Mouse (Mus musculus) layer of hippocampus, adult 8-10 months (tissue): ENCODE results near the gene Fbln1. TPM values are rescaled to one million over a fixed set of nuclear protein-coding genes. Genes with fewer than 3 reads are reported as not detected.
A peak's percentile ranks its signal among the peaks of the same experiment; 100 is the strongest.

ENCODE experiments used
- DNase-seq, 2 experiments: peaks; one replicate each; pipeline ENCODE4 v3.0.0; 2022; ENCODE audit warnings: low spot score in 2 of 2
- total RNA-seq, 4 experiments: library from RNA; stranded (reverse); gene quantifications; 2 replicates each; pipeline ENCODE4 v1.2.4; 2022

Gene Fbln1
- total RNA-seq, 4 experiments from 2014 or later, result 13.0 to 19.7 (median 16.1) TPM

- DNase-seq, result no peak
These were observed 1.4 kb upstream of the Fbln1 start for GRCm38 (mm10) chr15:85204383-85204782.

GRCm38 (mm10) chr15:85206703-85207075 is 940 bp downstream of the Fbln1 start:
- no peak for DNase-seq

- DNase-seq, result no peak
These were observed 1.3 kb downstream of the Fbln1 start for GRCm38 (mm10) chr15:85207081-85207480.

- peak; percentile 37 to 59 for DNase-seq
These were observed 2.0 kb downstream of the Fbln1 start for GRCm38 (mm10) chr15:85207763-85208162.

GRCm38 (mm10) chr15:85208332-85208731 is 2.6 kb downstream of the Fbln1 start:
- no peak for DNase-seq

GRCm38 (mm10) chr15:85209341-85209740 is 3.6 kb downstream of the Fbln1 start:
- no peak for DNase-seq

GRCm38 (mm10) chr15:85210686-85211085 is 4.9 kb downstream of the Fbln1 start:
- DNase-seq, result no peak

GRCm38 (mm10) chr15:85211101-85211760 is 5.5 kb downstream of the Fbln1 start:
- no peak for DNase-seq

- no peak for DNase-seq
These were observed 10.5 kb downstream of the Fbln1 start for GRCm38 (mm10) chr15:85216069-85216813.

- no peak for DNase-seq
These were observed 13.0 kb downstream of the Fbln1 start for GRCm38 (mm10) chr15:85218617-85219265.

- no peak for DNase-seq
These were observed 14.6 kb downstream of the Fbln1 start for GRCm38 (mm10) chr15:85220371-85220770.

- no peak for DNase-seq
These were observed 15.5 kb downstream of the Fbln1 start for GRCm38 (mm10) chr15:85221115-85221854.

GRCm38 (mm10) chr15:85225693-85226092 is 19.9 kb downstream of the Fbln1 start:
- no peak for DNase-seq

- no peak for DNase-seq
These were observed 21.1 kb downstream of the Fbln1 start for GRCm38 (mm10) chr15:85226841-85227240.

- DNase-seq, result no peak
These were observed 22.8 kb downstream of the Fbln1 start for GRCm38 (mm10) chr15:85228568-85228967.

- DNase-seq, result no peak
These were observed 24.3 kb downstream of the Fbln1 start for GRCm38 (mm10) chr15:85229960-85230535.

- DNase-seq, result no peak
These were observed 24.9 kb downstream of the Fbln1 start for GRCm38 (mm10) chr15:85230613-85231012.

GRCm38 (mm10) chr15:85231443-85232255 is 25.9 kb downstream of the Fbln1 start:
- DNase-seq, result peak in 1 of 2 experiments; percentile 32

- DNase-seq, result no peak
These were observed 26.4 kb downstream of the Fbln1 start for GRCm38 (mm10) chr15:85232256-85232535.

- DNase-seq, result no peak
These were observed 26.9 kb downstream of the Fbln1 start for GRCm38 (mm10) chr15:85232543-85233250.
